Mouse (Mus musculus) 3134 (cell line): Measurements from ENCODE around the gene Tshb.

Experiments
- DNase-seq: peaks from one replicate; pipeline ENCODE4 v3.0.0-alpha.2; 2011; ENCODE audit warnings: low spot score; ENCODE audit not compliant: insufficient read length; ENCODE audit errors: extremely low read depth

The Tshb gene

GRCm38 (mm10) chr3:102738161-102738901 lies 44.2 kb downstream of the Tshb start:
- no peak for DNase-seq

GRCm38 (mm10) chr3:102737106-102737505 lies 45.4 kb downstream of the Tshb start:
- DNase-seq = no peak

GRCm38 (mm10) chr3:102736436-102736835 lies 46.1 kb downstream of the Tshb start:
- no peak for DNase-seq

- DNase-seq = no peak
Observed at GRCm38 (mm10) chr3:102735638-102736037, 46.9 kb downstream of the Tshb start.

GRCm38 (mm10) chr3:102735031-102735558 lies 47.4 kb downstream of the Tshb start:
- DNase-seq = peak; percentile 75

- DNase-seq = peak; percentile 68
Observed at GRCm38 (mm10) chr3:102734313-102735030, 48.0 kb downstream of the Tshb start, which contains the start of gene Tspan2. Tspan2 (plus strand) TSS chr3:102734529.

- no peak for DNase-seq
Observed at GRCm38 (mm10) chr3:102733936-102734312, 48.6 kb downstream of the Tshb start.

GRCm38 (mm10) chr3:102733050-102733449 lies 49.5 kb downstream of the Tshb start:
- DNase-seq = no peak

GRCm38 (mm10) chr3:102732619-102733018 lies 49.9 kb downstream of the Tshb start:
- no peak for DNase-seq

GRCm38 (mm10) chr3:102731112-102731511 lies 51.4 kb downstream of the Tshb start:
- no peak for DNase-seq

GRCm38 (mm10) chr3:102729416-102729815 lies 53.1 kb downstream of the Tshb start:
- DNase-seq = no peak
